Mouse (Mus musculus) liver, embryonic 14.5 days (tissue): ENCODE measurements around the gene Ubxn6.

Experiments used
- CTCF ChIP-seq: IDR thresholded peaks from 2 replicates; pipeline ENCODE4 v1.5.1; 2016; ENCODE audit warnings: antibody characterized with exemption, low read depth, control low read depth
- EP300 ChIP-seq: IDR thresholded peaks from 2 replicates; pipeline ENCODE4 v1.6.1; 2016; ENCODE audit warnings: antibody characterized with exemption, low read depth

GRCm38 (mm10) chr17:56034040-56034725 is 40.6 kb downstream of the Ubxn6 start:
- TF ChIP-seq CTCF (no peak), EP300 (no peak)
